Mouse (Mus musculus): ENCODE results near the gene Ppp6r3.
"Not testable (repeated sequence)": the region's sequence is repeated elsewhere in the genome, so short reads cannot be mapped to it uniquely, and the experiment has no call there.

Gene Ppp6r3

GRCm38 (mm10) chr19:3576451-3577264, 1.1 kb upstream of the Ppp6r3 start:
- DNase-seq (ENCODE audit: low spot score), result no peak

DNA sequence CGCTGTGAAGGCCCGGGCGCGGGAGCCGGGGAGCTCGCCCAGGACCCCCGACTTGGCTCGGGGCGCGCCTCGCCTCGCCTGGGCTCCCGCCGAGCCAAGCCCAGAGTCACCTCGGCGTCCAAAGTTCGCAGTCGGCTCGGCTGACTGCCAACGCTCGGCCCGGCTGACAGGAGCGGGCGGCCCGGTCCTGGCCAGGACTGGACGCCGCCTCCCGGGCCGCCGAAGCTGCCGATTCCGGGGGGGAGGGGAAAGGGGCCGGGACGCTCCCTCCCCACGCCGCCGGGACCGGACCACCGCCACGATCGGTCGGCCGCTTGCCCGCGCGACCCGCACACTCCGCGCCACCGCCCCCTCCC, 295 bp downstream of the Ppp6r3 start:
- DNase-seq (ENCODE audit: low spot score), result no peak

- DNase-seq (ENCODE audit: low spot score), result peak; percentile 42
Observed at GRCm38 (mm10) chr19:3574593-3575094, 905 bp downstream of the Ppp6r3 start.

- no peak for DNase-seq (ENCODE audit: low spot score)
Observed at GRCm38 (mm10) chr19:3564309-3564708, 11.2 kb downstream of the Ppp6r3 start.

- no peak for DNase-seq (ENCODE audit: low spot score)
Observed at GRCm38 (mm10) chr19:3562752-3563151, 12.8 kb downstream of the Ppp6r3 start.

- DNase-seq (ENCODE audit: low spot score), result no peak
Observed at GRCm38 (mm10) chr19:3562298-3562697, 13.3 kb downstream of the Ppp6r3 start.

DNA sequence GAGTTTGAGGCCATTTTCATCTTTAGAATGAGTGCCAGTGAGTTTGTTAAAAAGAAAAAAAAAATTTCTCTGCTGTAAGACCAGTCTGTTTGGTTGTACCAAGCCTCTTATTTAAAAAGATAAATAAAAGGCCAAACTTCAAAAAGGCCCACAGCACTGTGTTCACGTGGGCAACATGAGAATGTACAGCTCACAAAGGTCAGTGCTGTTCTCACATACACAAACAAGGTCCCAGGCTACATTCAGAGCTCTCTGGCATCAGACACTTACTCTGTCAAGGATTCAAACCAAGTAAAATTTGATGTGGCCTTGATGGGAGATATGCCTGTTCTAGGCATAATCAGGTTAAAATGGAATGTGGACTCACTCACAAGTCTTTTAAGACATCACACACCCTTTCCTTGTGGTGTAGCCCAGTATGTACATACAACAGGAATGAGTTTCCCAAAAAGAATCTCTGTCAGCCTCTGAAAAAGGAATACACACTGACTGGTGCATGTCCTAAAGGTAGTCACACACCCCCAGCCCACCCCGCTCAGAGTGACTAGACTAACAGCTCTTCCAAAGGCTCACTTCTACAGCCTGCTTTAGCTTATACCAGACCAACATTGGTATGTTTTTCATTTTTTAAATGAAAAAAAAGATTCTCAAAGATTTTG, 19.3 kb downstream of the Ppp6r3 start:
- no peak for DNase-seq (ENCODE audit: low spot score)

- DNase-seq (ENCODE audit: low spot score), result no peak
Observed at GRCm38 (mm10) chr19:3554785-3555184, 20.8 kb downstream of the Ppp6r3 start.

GRCm38 (mm10) chr19:3551573-3552159, 23.9 kb downstream of the Ppp6r3 start:
- DNase-seq (ENCODE audit: low spot score), result no peak

- DNase-seq (ENCODE audit: low spot score), result no peak
Observed at GRCm38 (mm10) chr19:3550101-3550500, 25.4 kb downstream of the Ppp6r3 start.

- DNase-seq (ENCODE audit: low spot score), result no peak
Observed at GRCm38 (mm10) chr19:3549263-3549662, 26.3 kb downstream of the Ppp6r3 start.

DNA sequence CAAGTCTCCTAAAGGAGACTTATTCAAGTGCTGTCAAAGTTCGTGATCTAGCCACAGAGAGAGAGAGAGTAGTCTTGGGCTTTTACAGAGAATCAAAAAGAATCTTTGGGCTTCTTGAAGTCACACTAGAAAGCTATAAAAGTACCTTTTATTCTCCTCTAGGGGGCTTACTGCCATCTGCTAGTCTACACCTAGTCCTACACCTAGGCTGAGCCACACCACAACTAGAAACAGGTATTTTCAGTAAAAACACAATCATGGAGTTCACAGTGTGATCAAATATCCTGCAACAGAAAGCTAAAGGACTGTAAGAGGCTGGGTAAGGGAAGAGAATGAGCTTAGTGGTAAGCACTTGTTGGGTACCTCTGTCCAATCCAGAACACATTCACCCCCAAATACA, 27.2 kb downstream of the Ppp6r3 start:
- no peak for DNase-seq (ENCODE audit: low spot score)

- DNase-seq (ENCODE audit: low spot score), result no peak
Observed at GRCm38 (mm10) chr19:3544995-3545394, 30.6 kb downstream of the Ppp6r3 start.

DNA sequence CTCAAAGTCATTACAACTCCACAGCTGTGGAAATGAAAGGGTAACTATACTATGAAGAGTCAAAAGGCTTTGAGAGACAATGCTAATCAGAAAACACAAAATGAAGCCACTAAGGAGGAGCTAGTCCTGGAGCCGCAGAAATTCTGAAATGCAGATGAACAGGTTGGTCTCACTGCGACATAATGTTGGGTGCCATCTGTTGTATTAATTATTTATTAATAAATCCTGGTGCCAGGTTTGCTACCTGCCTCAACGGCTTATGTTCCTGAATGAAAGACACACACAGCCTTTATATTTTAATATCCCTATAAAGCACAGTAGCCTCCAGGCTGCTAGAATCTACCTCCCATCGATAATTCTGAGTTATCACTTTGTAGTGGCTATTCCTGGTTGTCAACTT, 33.0 kb downstream of the Ppp6r3 start:
- no peak for DNase-seq (ENCODE audit: low spot score)

GRCm38 (mm10) chr19:3540997-3541396, 34.6 kb downstream of the Ppp6r3 start:
- no peak for DNase-seq (ENCODE audit: low spot score)

DNA sequence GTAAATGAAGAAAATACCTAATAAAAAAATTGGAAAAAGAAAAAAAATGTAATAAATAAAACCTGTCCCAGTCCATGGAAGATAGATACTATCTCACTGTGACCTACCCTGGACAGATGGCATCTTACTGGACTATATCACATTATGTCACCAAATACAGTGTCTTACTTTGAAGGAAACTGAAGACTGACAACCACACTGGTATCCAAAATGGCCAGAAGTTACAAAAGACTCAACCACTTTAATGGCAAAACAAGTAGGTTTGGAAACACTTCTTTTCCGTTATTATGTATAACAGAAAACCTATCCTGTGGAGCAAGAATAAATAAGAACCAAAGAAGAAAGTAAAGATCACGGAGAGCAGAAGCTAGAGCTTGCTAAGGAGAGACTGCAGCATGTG, 35.3 kb downstream of the Ppp6r3 start:
- DNase-seq (ENCODE audit: low spot score), result no peak

DNA sequence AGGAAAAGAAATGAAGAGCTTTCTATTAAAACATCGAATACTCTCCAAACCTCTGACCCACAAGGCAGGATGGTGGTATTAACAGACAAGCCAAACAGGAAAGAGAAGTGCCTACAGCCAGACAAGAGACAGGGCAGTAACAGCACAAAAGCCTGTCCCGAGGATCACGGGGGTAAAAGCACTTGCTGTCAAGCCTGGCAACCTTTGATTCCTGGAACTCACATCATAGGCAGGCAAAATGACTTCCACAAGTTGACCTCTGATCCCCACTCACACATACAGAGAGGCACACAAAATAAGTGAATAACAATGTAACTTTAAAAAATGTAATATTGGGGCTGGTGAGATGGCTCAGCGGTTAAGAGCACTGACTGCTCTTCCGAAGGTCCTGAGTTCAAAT, 36.1 kb downstream of the Ppp6r3 start:
- no peak for DNase-seq (ENCODE audit: low spot score)

- DNase-seq (ENCODE audit: low spot score), result no peak
Observed at GRCm38 (mm10) chr19:3537658-3538057, 37.9 kb downstream of the Ppp6r3 start.

DNA sequence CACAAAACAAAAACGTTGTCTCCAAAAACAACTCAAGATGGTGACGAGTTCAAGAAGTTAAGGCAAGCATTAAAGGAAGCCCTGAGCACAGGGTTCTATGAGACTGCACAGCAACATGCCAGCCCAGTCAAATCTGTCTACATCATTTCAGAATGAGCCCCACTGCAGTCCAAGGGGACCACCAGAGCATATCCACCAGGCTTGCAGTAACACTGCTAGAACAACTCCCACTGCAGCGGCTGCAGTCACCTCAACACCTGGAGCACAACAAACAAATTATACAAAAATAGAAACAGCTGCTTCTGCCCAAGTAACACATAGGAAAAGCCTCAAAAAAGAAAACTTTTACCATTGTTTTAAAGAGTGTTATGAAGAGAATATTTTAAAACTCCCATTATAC, 40.6 kb downstream of the Ppp6r3 start:
- no peak for DNase-seq (ENCODE audit: low spot score)

DNA sequence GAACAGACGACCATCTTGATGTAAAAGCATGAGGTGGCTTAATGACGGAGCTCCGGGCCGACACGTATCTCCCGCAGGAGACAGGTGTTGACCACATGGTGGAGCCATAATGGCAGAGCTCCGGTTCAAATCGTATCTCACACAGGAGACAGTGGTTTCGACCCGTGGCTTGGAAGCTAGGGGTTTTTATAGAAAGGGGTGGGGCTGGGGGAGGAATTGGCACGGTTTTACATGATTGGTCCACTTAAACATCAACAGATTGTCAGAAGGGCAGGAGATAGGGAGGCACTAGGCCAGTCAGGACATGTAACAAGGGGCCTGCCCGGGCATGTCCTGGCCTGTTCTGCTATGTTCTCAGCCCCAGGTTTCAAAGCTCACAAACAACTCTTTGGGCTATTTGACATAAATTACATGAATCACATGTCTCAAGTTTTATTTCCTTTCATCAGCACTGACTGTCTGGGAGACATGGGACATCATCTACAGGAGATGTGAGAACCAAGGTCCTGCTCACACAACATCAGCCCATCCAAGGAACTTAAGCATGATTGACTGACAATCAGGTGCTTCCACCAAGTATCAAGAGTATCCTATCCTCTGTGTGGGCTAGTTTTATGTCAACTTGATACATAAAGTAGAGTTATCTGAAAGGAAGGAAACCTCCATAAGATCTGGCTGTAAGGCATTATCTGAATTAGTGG, 42.1 kb downstream of the Ppp6r3 start:
- DNase-seq (ENCODE audit: low spot score), result not testable (repeated sequence)

GRCm38 (mm10) chr19:3532717-3533260, 42.8 kb downstream of the Ppp6r3 start:
- no peak for DNase-seq (ENCODE audit: low spot score)

- no peak for DNase-seq (ENCODE audit: low spot score)
Observed at GRCm38 (mm10) chr19:3529781-3530180, 45.8 kb downstream of the Ppp6r3 start.

All from embryo, embryonic 10.5 days (tissue).